Mouse (Mus musculus) left cerebral cortex, postnatal 4 days (tissue): Measurements from ENCODE around the gene Plekhj1. TPM values are rescaled to one million over a fixed set of nuclear protein-coding genes. Genes with fewer than 3 reads are reported as not detected.
A peak's percentile ranks its signal among the peaks of the same experiment; 100 is the strongest.

Source experiments
- DNase-seq: peaks from one replicate; pipeline ENCODE4 v3.0.0-alpha.2; 2022
- intact Hi-C: fragments of 180-260 bp; cut with DNase I; formaldehyde crosslinking; loops from one replicate; pipeline ENCODE4 v1.15.1; 2025
- total RNA-seq, 2 experiments: library from RNA; stranded (reverse); gene quantifications; 2 replicates each; pipeline ENCODE4 v1.2.3; 2021

Plekhj1 gene
- total RNA-seq, 2 experiments from 2014 or later: 73.2 to 86.2 TPM

- intact Hi-C loops: no loop called here
- DNase-seq: peak; percentile 80
Observed at GRCm38 (mm10) chr10:80807057-80807627, 8.7 kb upstream of the Plekhj1 start.

GRCm38 (mm10) chr10:80806341-80807056, 8.1 kb upstream of the Plekhj1 start:
- DNase-seq: no peak
- intact Hi-C loops: no loop called here

GRCm38 (mm10) chr10:80805925-80806324, 7.5 kb upstream of the Plekhj1 start:
- intact Hi-C loops: no loop called here
- DNase-seq: peak; percentile 85

GRCm38 (mm10) chr10:80805322-80805721, 6.9 kb upstream of the Plekhj1 start:
- DNase-seq: no peak
- intact Hi-C loops: no loop called here

- no peak for DNase-seq
- intact Hi-C loops: no loop called here
Observed at GRCm38 (mm10) chr10:80804916-80805315, 6.5 kb upstream of the Plekhj1 start, which contains the start of gene Amh. Gene Amh, plus strand, starts transcription at chr10:80805243.

- no peak for DNase-seq
- intact Hi-C loops: no loop called here
Observed at GRCm38 (mm10) chr10:80804340-80804739, 5.9 kb upstream of the Plekhj1 start.

- intact Hi-C loops: no loop called here
- no peak for DNase-seq
Observed at GRCm38 (mm10) chr10:80802996-80803395, 4.6 kb upstream of the Plekhj1 start.

- intact Hi-C loops: no loop called here
- no peak for DNase-seq
Observed at GRCm38 (mm10) chr10:80802204-80802912, 3.9 kb upstream of the Plekhj1 start.

GRCm38 (mm10) chr10:80799070-80799566, 692 bp upstream of the Plekhj1 start:
- intact Hi-C loops: no loop called here
- DNase-seq: no peak

GRCm38 (mm10) chr10:80797186-80798149, 958 bp downstream of the Plekhj1 start:
- peak; percentile 82 for DNase-seq
- intact Hi-C loops: no loop called here

- no peak for DNase-seq
- intact Hi-C loops: no loop called here
Observed at GRCm38 (mm10) chr10:80796307-80796848, 2.0 kb downstream of the Plekhj1 start.

GRCm38 (mm10) chr10:80794750-80795149, 3.7 kb downstream of the Plekhj1 start:
- no peak for DNase-seq
- intact Hi-C loops: no loop called here

GRCm38 (mm10) chr10:80793803-80794202, 4.6 kb downstream of the Plekhj1 start:
- intact Hi-C loops: no loop called here

GRCm38 (mm10) chr10:80793033-80793784, 5.2 kb downstream of the Plekhj1 start:
- no peak for DNase-seq
- intact Hi-C loops: no loop called here

More at GRCm38 (mm10) chr10:80793803-80794202, 4.6 kb downstream of the Plekhj1 start:
- no peak for DNase-seq

GRCm38 (mm10) chr10:80792175-80793032, 6.0 kb downstream of the Plekhj1 start:
- intact Hi-C loops: no loop called here
- DNase-seq: peak; percentile 73

- intact Hi-C loops: no loop called here
- no peak for DNase-seq
Observed at GRCm38 (mm10) chr10:80791476-80792174, 6.8 kb downstream of the Plekhj1 start.

GRCm38 (mm10) chr10:80790761-80791404, 7.5 kb downstream of the Plekhj1 start:
- no peak for DNase-seq
- intact Hi-C loops: no loop called here
